Mouse (Mus musculus) right cerebral cortex, postnatal 4 days (tissue): ENCODE measurements around the gene Zmiz1.

Source experiments
- DNase-seq: peaks from one replicate; pipeline ENCODE4 v3.0.0-alpha.2; 2022

Gene Zmiz1

DNA sequence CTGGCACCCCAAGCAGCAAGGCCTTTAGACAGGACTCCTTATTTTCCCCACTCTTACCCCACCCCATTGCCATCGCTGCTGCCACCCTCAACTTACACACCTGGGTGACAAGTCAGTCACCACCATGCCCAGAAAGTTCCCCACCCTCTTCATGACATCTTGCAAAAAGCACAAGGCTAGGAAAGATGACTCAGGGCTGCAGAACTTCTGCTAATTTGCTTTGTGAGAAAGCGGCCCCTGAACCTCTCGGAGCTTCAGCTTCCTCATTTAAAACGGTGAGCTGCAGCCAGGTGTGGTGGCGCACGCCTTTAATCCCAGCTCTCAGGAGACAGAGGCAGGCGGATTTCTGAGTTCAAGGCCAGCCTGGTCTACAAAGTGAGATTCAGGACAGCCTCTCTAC lies 141.4 kb downstream of the Zmiz1 start:
- no peak for DNase-seq

DNA sequence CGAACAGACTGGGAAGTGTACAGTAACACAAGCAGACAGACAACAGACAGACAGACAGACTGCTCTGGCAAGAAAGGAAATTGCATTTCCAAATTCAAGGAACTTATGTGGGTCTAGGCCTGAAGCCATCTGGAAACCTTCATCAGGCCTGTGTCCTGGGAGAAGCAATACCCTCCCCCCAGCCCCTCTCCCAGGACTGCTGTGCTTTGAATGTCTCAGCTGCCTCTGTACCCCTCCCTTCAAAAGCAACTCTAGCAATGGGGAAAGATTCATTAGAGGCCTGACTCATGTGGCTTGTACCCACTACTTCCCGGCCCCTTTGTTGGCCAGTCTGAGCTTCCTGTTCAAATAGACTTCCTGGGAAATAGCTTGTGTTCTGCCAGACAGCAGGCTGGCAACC lies 142.0 kb downstream of the Zmiz1 start:
- no peak for DNase-seq

DNA sequence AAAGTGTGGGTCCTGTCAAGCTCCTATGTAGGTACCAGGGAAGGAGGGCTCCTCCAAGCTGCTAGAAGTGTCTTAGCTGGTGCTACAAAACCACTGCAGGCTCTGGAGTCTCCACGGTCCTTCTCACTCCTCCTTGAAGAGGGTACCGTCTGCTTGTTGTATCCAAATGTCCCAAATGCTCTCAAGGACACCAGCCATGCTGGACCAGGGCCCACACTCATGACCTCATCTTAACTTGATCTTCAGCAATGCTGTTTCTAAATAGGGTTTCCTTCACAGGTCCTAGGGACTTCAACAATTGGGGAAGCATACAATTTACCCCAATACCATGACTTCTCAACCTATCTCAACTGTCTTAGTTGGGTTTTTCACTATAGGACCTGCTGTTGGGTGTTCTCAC lies 143.0 kb downstream of the Zmiz1 start:
- DNase-seq, result no peak

GRCm38 (mm10) chr14:25604395-25605142 lies 145.6 kb downstream of the Zmiz1 start:
- DNase-seq, result no peak

DNA sequence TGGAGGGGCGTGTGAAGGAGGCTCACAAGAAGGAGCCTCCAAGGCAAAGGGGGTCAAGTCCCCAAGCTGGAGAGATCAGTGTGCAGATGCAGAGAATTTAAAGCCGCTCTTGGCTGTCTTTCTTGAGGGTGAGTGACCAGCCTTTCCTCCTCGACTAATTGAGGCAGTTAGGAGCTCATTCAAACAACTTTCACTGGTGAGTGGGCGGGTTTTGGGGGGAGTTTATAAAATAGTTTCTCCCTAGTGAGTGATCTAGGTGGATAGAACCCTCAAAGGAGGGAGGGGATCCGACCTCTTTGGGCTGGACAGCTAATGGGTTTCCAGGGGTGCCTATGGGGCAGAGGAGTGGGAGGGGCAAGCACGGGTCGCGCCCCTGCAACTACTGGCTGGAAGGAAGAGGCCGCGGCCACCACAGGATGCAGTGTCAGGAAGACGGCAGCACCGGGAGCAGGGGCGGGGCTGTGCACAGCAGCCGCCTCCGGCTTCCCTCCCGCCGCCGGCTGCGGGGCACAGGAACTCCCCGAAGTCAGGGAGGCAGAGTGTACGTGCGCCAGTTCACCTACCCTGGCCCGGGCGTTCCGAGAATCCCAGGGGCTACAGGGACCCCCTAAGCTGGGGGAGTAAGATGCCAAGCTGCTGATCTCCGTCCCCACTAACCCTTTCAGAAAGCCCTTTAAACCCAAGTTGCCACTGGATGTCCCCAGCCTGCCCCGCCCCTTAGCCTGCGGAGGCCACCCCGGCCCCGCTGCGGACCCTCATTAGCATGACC lies 147.6 kb downstream of the Zmiz1 start:
- DNase-seq, result no peak

GRCm38 (mm10) chr14:25607141-25607967 lies 148.4 kb downstream of the Zmiz1 start:
- DNase-seq, result peak; percentile 76

DNA sequence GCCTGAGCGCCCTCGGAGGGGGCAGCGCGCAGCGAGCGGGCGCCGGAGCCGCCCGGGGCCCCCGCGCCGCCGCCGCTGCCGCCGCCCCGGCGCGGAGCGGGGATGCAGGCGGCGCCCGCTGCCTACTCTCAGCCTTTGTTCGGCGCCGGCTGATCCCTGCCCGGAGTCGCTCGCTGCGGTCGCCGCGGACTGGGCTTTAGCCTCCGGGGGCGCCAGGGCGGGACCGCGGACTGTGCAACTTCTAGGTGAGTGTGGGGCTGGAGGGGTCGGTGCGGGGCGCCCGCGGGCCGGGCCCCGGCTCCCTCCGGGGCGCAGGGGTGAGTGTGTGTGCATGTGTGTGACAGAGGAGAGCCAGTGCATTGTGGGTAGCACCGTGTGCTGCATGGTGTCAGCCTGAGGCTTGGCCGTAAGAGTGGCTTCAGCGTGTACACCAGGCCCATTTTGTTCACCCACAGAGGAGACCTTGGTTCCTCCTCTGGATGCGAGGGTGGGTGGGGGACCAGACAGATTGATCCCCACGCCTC lies 149.0 kb downstream of the Zmiz1 start:
- DNase-seq, result peak; percentile 58

- no peak for DNase-seq
Observed at GRCm38 (mm10) chr14:25608618-25609017, 149.6 kb downstream of the Zmiz1 start.

DNA sequence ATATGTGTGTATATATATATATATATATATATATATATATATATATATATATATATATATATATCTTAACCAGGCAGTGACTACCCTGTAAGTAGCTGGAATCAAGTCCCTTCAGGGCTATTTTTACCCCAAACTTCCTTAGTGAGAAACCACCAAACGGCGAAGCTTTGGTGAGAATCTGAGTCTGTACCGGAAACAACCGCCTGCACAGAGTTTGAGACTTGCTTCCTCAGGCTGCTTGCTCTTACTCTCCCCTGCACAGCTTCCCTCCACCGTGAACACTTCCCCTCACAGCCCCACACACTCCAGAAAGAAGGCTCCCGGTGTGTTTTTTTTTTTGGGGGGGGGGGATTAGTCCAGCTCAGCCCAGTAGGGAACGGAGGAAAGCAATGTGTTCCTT lies 150.4 kb downstream of the Zmiz1 start:
- DNase-seq, result no peak

- peak; percentile 43 for DNase-seq
Observed at GRCm38 (mm10) chr14:25610396-25611158, 151.6 kb downstream of the Zmiz1 start.

- DNase-seq, result no peak
Observed at GRCm38 (mm10) chr14:25611159-25611697, 152.2 kb downstream of the Zmiz1 start.

- DNase-seq, result no peak
Observed at GRCm38 (mm10) chr14:25611815-25612698, 153.1 kb downstream of the Zmiz1 start.

DNA sequence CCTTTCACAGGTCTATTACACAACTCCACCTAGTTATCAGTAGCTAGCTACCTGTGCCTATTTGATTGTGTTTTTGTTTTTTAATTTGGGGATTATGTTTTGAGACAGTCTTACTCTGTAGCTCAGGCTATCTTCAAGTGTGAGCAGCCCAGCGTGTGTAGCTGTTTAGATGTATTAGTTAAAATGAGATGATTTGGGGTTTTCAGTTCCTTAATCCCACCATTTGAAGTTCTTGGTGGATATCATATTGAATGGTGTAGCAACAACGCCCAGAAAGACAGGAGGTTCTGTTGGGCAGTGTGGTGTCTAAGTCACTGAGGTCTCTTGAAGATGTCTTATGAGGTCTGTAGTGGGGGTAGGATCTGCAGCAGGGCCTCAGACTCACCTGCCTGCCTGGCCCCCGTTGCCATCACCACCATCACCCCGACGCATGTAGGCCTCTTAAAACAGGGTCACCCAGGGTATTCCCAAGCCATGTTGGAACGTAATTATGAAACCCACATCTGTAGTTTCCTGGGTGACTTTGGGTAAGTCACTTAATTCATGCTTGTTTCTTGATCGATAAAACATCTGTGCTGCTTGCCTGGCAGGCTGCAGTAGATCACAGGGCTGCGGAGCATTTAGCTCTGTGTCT lies 155.1 kb downstream of the Zmiz1 start:
- DNase-seq, result no peak

GRCm38 (mm10) chr14:25614684-25615083 lies 155.7 kb downstream of the Zmiz1 start:
- DNase-seq, result no peak

DNA sequence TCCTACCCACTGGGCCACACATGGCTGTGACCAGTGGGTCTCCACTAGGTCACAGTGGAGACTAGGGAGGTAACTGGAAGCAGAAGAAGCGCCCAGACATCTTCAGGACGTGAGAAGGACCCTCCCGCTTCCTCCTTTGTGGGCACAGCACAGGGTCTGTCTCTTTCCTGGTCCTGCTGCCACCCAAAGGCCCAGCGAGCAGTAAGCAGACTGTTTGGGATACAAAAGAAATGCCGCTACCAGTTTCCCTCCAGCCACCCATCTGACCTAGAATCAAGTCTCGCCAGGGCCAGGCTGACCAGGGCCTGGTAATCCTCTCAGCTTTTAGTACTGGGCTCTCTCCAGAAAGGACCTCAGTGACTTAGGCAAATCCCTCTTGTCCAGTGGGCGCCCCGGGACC lies 156.6 kb downstream of the Zmiz1 start:
- no peak for DNase-seq

DNA sequence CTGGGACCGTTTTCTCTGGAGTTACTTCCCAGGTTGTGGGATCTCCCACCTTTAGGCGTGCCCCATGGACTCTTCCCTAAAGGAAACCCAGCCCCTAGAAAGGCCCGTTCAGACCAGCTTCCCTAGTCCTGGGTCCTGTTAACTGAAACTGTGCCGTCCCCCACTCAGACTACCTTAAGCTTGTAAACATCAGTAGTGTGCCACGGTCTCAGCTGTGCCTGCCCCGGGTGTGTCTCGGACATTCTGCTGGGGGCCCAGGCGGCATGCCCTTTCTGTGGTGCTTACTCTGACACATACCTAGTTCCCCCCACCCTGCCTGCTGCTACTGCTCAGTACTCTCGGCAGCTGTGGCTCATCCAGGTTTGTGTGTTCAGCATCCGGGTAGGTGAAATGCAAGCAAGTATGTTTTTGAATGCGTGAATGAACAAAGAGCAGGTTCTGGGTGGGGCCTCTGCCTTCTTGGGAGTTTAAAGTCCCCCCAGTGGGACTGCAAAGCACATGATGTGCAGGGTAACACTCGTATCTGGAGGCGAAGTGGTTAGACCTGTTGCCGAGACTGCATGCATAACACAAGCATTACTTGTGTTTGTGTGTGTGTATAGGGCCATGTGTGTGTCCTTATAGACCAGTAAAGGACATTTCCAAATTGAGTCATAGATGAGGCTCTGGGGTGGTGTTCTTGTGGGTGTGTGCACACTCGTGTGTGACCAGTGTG lies 157.2 kb downstream of the Zmiz1 start:
- DNase-seq, result no peak

GRCm38 (mm10) chr14:25617264-25617663 lies 158.3 kb downstream of the Zmiz1 start:
- no peak for DNase-seq

GRCm38 (mm10) chr14:25619066-25619762 lies 160.2 kb downstream of the Zmiz1 start:
- DNase-seq, result no peak

DNA sequence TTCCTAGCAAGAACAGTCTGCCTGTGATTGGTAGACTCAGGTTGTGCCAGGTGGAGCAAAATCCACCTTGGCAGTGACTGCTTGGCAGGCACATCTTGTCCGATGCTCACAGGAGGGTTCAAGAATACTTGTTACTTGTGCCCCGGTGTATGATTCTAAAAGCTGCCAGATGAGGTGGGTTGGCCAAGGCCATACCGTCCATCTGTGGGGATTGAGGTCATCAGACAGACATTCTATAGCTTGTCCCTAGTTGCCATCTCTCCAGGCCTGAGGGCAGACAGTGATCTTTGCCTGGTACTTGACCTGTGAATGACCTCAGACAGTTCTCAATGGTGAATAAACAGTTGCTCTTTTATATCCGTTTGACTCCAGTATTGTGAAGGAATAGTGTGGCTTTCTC lies 161.8 kb downstream of the Zmiz1 start:
- no peak for DNase-seq
